Mouse (Mus musculus) heart, postnatal 25 days (tissue): ENCODE results near the gene Nin. TPM values are rescaled to one million over a fixed set of nuclear protein-coding genes. Genes with fewer than 3 reads are reported as not detected.

ENCODE experiments used
- DNase-seq: peaks from one replicate; pipeline ENCODE4 v3.0.0; 2022; ENCODE audit warnings: low spot score
- intact Hi-C: fragments of 180-260 bp; cut with DNase I; formaldehyde crosslinking; loops from one replicate; pipeline ENCODE4 v1.15.1; 2025
- total RNA-seq, 2 experiments: library from RNA; stranded (reverse); gene quantifications; 2 replicates each; pipeline ENCODE4 v1.2.3; 2021

Gene Nin
- total RNA-seq, 2 experiments from 2014 or later, result 17.2 to 18.2 TPM

- intact Hi-C loops, result no loop called here
- no peak for DNase-seq
Measured at GRCm38 (mm10) chr12:69973666-69974065, 139.9 kb downstream of the Nin start.

GRCm38 (mm10) chr12:69968154-69968553 is 145.4 kb downstream of the Nin start:
- DNase-seq, result peak; percentile 7
- intact Hi-C loops, result no loop called here

DNA sequence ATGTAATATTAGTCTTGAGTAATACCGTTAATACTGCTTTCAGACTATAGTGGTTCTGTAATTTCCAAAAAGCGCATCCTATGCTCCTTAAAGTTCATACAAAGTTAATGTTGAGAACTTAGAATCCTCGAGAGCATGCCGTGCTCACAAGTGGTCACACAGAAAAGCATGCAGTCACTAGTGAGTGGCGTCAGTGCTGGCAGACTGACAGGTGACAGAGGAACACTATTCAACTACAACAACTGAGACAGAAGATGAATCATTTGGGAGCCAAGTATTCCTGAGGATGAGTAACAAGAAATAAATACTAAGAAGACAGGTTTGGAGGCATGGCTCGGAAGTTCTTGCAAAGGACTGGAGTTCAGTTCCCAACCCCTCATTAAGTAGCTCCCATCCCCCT is 146.4 kb downstream of the Nin start:
- no peak for DNase-seq
- intact Hi-C loops, result no loop called here

DNA sequence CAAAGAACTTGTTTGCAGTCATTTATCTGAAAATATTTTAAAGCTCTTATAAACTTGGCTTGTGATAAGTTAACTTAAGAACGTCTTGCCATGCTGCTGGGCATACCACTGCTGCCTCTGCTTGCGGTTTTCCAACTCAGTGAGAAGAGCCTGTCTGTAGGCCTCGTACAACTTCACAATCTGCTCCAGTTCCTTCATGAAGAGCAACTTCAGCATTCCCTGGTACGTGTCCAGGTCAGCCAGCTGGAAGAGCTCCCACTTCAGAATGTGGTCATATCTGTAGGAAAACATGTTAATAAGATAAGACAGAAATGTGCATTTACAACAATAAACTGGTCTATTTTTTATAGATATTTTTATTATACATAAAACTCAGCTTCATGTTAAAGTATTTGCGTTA is 147.4 kb downstream of the Nin start:
- intact Hi-C loops, result no loop called here

GRCm38 (mm10) chr12:69965644-69966043 is 147.9 kb downstream of the Nin start:
- no peak for DNase-seq
- intact Hi-C loops, result no loop called here

More for the DNA sequence above, 147.4 kb downstream of the Nin start:
- DNase-seq, result no peak

- intact Hi-C loops, result loop anchor here (2.0 to 5.0 kb wide), 2 partner anchors 100 to 184 kb away; no protein-coding TSS in a partner anchor
- no peak for DNase-seq
Measured at GRCm38 (mm10) chr12:69963141-69963540, 150.4 kb downstream of the Nin start.

- DNase-seq, result peak; percentile 9
- intact Hi-C loops, result loop anchor here (2.0 to 5.0 kb wide), 2 partner anchors 100 to 185 kb away; no protein-coding TSS in a partner anchor
Measured at GRCm38 (mm10) chr12:69962468-69962867, 151.0 kb downstream of the Nin start.

Other genes starting within 250 kb of the Nin start
- 1 to 10 TPM; 2.6 to 4.0 TPM for gene Atl1, start 221.1 kb downstream of the Nin start, total RNA-seq
- gene Map4k5, start 220.5 kb downstream of the Nin start, total RNA-seq, result 10 to 100 TPM; 22.2 to 24.5 TPM
- gene Sav1, start 126.7 kb downstream of the Nin start, total RNA-seq, result 10 to 100 TPM; 24.0 to 25.0 TPM
- gene Abhd12b, start 40.4 kb upstream of the Nin start, total RNA-seq, result not detected
- 1 to 10 TPM; 3.9 to 5.7 TPM for gene Pygl, start 117.8 kb upstream of the Nin start, total RNA-seq
- under 1 TPM; 0.08 to 0.22 TPM for gene Trim9, start 233.9 kb upstream of the Nin start, total RNA-seq